Mouse (Mus musculus): ENCODE data around the gene Hsd17b1.

Gene Hsd17b1

GRCm38 (mm10) chr11:101078121-101078520 lies at the start of gene Hsd17b1:
Hsd17b1 (plus strand) TSS chr11:101078411.
- DNase-seq, result no peak

- DNase-seq, result no peak
Measured at GRCm38 (mm10) chr11:101029320-101029719, 48.9 kb upstream of the Hsd17b1 start.

- DNase-seq, result no peak
Measured at GRCm38 (mm10) chr11:101030136-101030807, 47.9 kb upstream of the Hsd17b1 start.

GRCm38 (mm10) chr11:101030808-101031156 lies 47.4 kb upstream of the Hsd17b1 start:
- no peak for DNase-seq

GRCm38 (mm10) chr11:101031470-101031869 lies 46.7 kb upstream of the Hsd17b1 start:
- no peak for DNase-seq

GRCm38 (mm10) chr11:101033856-101034500 lies 44.2 kb upstream of the Hsd17b1 start:
- DNase-seq, result no peak

GRCm38 (mm10) chr11:101034614-101035327 lies 43.4 kb upstream of the Hsd17b1 start:
- DNase-seq, result no peak

GRCm38 (mm10) chr11:101035328-101035695 lies 42.9 kb upstream of the Hsd17b1 start:
- DNase-seq, result no peak

- no peak for DNase-seq
Measured at GRCm38 (mm10) chr11:101037795-101038194, 40.4 kb upstream of the Hsd17b1 start.

- no peak for DNase-seq
Measured at GRCm38 (mm10) chr11:101045826-101046225, 32.4 kb upstream of the Hsd17b1 start.

GRCm38 (mm10) chr11:101046440-101046839 lies 31.8 kb upstream of the Hsd17b1 start:
- DNase-seq, result no peak

- no peak for DNase-seq
Measured at GRCm38 (mm10) chr11:101047502-101047901, 30.7 kb upstream of the Hsd17b1 start.

GRCm38 (mm10) chr11:101050359-101050758 lies 27.9 kb upstream of the Hsd17b1 start:
- no peak for DNase-seq

GRCm38 (mm10) chr11:101051051-101051493 lies 27.1 kb upstream of the Hsd17b1 start:
- no peak for DNase-seq

GRCm38 (mm10) chr11:101051617-101052016 lies 26.6 kb upstream of the Hsd17b1 start:
- DNase-seq, result no peak

- no peak for DNase-seq
Measured at GRCm38 (mm10) chr11:101052751-101053473, 25.3 kb upstream of the Hsd17b1 start.

- DNase-seq, result peak; percentile 41
Measured at GRCm38 (mm10) chr11:101053974-101054373, 24.2 kb upstream of the Hsd17b1 start.

- DNase-seq, result no peak
Measured at GRCm38 (mm10) chr11:101055418-101055817, 22.8 kb upstream of the Hsd17b1 start.

GRCm38 (mm10) chr11:101056885-101057284 lies 21.3 kb upstream of the Hsd17b1 start:
- DNase-seq, result peak; percentile 33

- DNase-seq, result peak; percentile 85
Measured at GRCm38 (mm10) chr11:101057860-101058259, 20.4 kb upstream of the Hsd17b1 start.

GRCm38 (mm10) chr11:101058726-101059125 lies 19.5 kb upstream of the Hsd17b1 start:
- peak; percentile 56 for DNase-seq

GRCm38 (mm10) chr11:101059473-101059872 lies 18.7 kb upstream of the Hsd17b1 start:
- no peak for DNase-seq

GRCm38 (mm10) chr11:101060126-101060525 lies 18.1 kb upstream of the Hsd17b1 start:
- DNase-seq, result no peak
